Mouse (Mus musculus): ENCODE measurements around the gene 4930550C14Rik.

Gene 4930550C14Rik

DNA sequence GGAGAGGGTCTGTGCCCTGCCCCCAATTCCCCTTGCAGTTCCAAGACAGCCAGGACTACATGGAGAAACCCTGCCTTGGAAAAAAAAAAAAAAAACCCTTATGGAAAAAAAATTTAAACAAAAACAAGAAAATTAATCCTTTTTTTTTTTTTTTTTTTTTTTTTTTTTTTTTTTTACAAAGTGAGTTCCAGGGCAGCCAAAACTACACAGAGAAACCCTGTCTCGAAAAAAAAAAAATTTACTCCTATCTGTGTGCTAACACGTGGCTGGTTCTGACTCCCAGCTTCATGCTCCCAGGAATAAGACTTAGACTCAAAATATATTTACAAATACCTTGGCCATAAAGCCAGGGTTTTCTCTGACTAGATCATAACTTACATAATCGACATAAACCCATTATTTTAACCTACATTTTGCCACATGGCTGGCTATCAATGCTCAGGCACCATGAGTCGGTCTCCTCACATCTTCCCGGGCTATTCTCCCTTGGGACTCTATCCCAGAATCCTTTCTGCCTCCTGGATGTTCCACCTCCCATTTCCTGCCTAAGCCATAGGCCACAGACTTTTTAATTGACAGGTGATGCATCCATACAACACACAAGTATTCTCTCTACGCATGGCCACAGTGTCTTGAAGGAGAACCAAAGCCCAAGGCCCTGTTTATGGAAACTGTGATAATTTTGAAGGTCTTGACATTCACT, 2.1 kb downstream of the 4930550C14Rik start:
- DNase-seq (ENCODE audit: low spot score): no peak

DNA sequence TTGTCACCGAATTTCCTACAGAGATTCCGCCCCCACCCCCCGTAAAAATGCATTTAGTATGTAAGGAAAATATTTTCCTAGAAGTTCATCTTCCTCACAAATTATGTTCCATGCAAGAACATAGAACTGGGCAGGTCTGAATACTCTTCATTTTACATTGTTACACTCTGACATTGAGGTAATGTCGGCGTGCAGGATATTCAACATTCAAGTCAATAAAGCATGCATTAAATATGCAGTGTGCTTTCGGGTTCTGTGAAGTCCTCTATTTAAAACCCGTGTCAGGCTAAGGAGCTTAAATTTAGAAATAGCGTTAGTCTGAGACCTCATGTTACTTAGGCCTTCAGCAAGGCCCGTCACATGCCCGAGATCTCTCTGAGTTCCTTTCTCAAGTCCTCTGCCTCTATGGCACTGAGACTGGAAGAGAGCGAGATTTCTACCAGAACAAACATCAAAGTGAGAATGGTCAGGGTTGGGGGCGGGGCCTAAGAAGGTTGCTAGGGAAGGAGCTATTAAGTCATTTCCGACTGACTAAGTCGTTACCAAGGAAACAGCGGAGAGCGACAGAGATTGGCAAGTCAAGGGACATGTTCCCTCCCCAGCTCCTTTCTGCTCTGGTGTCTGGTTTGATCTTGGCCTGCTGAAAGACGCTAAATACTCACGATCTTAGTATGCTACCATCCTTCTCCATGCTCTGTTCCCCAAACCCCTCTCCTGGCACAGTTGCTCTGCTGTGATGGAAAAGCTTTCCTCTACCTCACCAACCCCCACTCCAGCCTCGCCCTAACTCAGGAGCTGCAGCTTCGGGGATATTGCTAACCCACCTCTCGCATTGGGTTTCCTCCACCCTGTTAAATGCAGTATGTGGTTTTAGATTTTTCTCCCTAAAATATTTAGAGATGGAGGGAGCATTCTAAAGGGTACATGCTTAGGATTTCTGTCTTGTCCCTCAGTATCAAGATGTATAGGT, 2.9 kb downstream of the 4930550C14Rik start:
- peak; percentile 35 for DNase-seq (ENCODE audit: low spot score)

GRCm38 (mm10) chr9:53408548-53408947, 6.4 kb downstream of the 4930550C14Rik start:
- no peak for DNase-seq (ENCODE audit: low spot score)

DNA sequence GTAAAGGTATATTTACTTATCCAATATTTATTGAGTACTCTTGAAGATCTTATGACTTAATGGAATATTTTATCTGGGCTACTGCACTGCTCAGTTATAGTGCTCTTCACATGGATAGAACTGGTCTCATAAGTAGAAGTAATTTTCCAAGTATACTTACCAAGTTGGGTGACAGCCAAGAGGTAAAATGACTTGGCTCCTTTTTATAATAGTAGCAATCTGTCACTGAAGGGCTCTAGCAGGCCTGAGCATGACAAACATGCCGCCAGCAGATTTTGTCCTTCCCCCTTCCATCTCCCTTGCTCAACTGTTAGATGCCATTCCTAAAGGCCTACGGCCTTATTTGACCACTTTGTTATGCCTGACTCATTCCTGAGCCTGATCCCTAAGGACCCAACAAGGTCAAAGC, 6.8 kb downstream of the 4930550C14Rik start:
- no peak for DNase-seq (ENCODE audit: low spot score)

DNA sequence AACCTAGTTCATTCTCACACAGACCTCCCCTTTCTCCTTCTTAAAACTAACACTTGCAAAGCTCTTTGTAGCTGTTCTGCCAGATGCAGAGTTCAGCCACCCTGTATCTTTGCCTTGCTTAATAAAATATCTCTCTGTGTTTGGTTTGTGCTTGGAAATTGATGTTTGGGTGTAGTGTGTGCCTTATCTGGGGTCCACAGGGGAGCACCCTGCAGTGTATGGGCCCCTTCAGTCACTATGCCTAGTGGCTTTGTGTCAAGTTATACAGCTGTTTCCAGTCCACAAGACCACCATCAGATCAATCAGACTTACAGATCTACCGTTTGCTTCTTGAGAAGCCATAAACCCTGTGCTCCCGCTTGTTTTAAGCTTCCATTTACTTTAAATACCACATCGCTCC, 7.3 kb downstream of the 4930550C14Rik start:
- DNase-seq (ENCODE audit: low spot score): peak; percentile 42

GRCm38 (mm10) chr9:53422133-53422896, 20.2 kb downstream of the 4930550C14Rik start:
- peak; percentile 71 for DNase-seq (ENCODE audit: low spot score)

GRCm38 (mm10) chr9:53426726-53427125, 24.6 kb downstream of the 4930550C14Rik start:
- no peak for DNase-seq (ENCODE audit: low spot score)

- no peak for DNase-seq (ENCODE audit: low spot score)
These were observed 25.5 kb downstream of the 4930550C14Rik start for GRCm38 (mm10) chr9:53427638-53428037.

DNA sequence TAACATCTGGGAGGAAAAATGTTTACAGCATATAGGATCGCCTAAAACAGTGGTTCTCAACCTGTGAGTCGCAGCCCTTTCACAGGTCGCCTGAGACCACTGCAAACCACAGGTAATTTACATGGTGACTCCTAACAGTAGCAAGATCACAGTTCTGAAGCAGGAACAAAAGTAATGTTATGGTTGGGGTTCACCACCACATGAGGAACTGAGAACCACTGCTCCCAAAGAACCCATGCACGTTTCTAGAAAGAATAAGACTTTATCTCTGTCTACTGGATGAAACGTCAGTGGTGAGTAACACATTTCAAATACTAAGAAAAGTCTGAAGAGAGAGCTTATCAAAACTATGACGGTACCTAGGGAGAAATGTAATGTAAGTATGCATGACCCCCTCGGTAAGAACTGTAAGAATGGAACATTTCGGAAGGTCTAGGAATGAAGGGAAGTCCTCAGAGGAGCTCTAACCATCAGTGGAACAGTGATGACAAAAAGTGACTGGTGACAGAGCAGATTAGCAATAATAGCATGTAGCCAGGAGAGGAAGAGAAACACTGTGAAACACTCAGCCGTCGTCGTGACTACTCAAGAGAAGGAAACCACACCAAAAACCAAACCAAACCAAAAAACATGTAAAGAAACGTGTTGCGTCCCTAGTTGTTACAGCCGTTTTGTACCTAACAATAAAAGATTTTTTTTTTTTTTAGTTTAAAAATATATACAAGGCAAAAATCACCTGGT, 33.9 kb downstream of the 4930550C14Rik start:
- no peak for DNase-seq (ENCODE audit: low spot score)

- DNase-seq (ENCODE audit: low spot score): no peak
These were observed 48.5 kb downstream of the 4930550C14Rik start for GRCm38 (mm10) chr9:53450609-53451008.

GRCm38 (mm10) chr9:53452038-53452437, 49.9 kb downstream of the 4930550C14Rik start:
- no peak for DNase-seq (ENCODE audit: low spot score)

GRCm38 (mm10) chr9:53472806-53473518, 70.8 kb downstream of the 4930550C14Rik start:
- no peak for DNase-seq (ENCODE audit: low spot score)

All from c-Kit-positive CD71-positive TER-119-positive erythroid progenitor cells, embryonic 14.5 days (primary cell).